Mouse (Mus musculus): ENCODE measurements around the gene Klhl36. TPM values are rescaled to one million over a fixed set of nuclear protein-coding genes. Genes with fewer than 3 reads are reported as not detected.
"Not testable (repeated sequence)": the region's sequence is repeated elsewhere in the genome, so short reads cannot be mapped to it uniquely, and the experiment has no call there.

Klhl36 gene
- polyA plus RNA-seq, 2 experiments from 2014 or later = 6.2 to 11.6 TPM

DNA sequence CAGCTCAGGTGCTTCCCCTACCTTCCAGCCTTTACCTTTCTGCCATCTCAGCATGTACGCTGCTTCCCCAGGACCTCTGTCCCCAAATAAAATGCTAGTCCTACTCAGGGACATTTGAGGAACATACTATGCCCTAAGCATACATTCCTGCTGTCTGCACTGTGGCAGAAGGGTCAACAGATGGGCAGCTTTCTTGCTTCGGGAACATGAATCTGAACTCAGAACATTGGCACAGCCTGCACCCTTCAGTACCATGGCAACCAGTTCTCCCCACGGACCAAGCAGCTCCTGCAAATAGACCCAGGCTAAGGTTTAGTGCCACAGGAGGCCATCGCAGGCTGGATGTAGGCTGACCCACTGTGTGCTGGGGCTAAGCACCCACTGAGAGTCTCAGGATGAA is 25.2 kb upstream of the Klhl36 start:
- no peak for ATAC-seq

DNA sequence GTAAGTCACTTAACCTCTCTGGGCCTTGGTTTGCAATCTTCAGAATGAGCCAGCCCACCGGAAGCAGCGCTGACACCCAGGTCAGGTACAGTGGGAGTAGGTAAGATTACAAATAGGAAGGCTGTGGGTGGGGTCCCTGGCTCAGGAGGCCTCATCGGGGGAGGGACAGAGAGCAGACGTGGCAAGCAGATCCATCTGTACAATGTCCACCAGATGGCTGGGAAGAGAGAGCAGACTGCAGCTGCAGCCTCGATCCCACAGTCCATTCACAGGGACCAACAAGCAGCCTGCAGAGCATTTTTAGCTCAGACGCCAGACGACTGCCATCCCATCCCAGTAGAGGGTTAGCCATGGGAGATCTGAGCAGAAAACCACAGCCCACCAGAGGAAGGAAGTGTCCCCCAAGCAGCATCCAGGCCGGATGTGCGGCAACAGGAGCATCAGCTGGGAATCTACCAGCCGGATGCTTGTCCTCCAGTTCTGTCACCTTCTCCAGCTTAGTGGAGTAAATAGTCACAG is 24.5 kb upstream of the Klhl36 start:
- peak; percentile 27 for ATAC-seq

DNA sequence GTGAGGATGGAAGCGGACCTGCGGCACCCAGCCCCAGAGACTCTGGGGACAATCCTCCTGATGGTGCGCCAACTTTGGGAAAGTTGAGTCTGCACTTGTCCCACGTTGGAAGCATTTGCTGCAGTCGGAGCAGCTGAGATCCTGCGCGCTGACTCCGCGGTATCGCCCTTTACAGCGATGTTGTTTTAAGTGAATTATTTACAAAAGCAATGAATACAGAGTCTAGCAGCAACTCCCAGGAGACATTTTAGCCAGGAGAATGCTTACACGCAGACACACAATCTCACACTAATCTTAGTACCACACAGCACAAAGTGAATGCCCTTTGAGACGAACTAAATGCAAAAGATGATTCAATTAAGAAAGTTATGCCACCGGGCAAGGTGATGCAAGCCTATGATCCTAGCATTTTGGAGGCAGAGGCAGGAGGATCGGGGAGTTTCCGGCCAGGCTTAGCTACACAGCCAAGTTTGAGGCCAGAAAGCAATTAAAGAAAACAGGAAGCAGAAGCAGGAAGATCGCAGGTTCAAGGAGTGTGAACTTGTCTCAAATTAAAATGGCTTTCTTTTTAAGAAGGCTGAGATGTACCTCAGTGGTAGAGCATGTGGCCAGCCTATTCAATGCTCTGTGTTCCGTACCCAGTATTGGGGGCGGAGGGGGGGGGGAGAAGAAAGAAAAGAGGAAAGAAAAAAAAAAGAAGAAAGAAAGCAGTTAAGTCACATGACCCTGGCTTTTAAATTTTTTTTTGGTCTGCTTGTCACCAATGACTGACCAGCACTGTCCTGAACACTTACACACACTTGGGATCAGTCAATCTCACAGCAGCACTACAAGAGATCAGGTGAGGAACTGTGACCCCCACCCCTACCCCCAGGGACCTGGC is 23.7 kb upstream of the Klhl36 start:
- ATAC-seq = peak; percentile 46

DNA sequence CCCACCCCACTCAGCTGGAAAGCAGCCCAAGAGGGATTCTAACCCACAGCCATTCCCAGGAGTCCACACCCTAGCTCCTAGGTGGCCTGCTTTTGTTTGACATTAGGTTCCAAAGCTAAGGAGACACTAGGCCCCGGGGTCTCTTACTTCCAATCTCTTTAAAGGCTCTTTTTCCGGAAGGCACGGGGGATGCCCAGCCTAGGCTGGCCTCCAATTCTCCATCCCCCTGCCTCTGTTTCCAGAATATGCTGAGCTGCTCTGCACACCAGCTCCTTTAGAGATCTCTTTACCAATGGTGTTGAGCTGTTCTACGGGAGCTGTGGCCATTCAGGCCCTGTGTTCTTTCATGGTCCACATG is 23.1 kb upstream of the Klhl36 start:
- ATAC-seq = no peak

DNA sequence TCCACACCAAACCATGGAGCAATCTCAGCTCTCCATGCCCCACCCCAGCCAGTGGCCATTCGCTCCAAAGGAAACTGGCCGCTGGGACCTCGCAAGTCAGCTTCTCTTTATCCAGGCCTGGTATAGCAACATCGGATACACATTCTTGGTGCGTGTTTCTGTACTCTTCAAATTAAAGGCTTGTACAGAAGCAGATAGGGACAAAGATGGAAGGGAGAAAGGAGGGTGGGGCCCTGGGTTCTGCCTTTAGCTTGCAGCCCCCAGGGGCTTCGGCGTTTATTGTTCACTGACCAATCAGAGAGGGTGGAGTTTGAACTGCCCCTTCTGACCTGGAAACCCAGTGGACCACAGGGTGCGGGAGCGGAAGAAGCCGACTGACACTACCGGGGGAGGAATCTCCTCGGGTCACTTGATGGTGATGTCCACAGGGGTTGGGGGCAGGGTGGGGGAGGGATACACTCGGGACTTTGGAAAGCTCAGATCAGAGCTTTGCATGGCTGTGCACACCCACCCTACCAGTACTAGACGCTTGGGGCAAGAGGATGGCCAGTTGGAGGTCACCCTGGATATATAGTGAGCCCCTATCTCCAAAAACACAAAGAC is 22.5 kb upstream of the Klhl36 start:
- no peak for ATAC-seq

DNA sequence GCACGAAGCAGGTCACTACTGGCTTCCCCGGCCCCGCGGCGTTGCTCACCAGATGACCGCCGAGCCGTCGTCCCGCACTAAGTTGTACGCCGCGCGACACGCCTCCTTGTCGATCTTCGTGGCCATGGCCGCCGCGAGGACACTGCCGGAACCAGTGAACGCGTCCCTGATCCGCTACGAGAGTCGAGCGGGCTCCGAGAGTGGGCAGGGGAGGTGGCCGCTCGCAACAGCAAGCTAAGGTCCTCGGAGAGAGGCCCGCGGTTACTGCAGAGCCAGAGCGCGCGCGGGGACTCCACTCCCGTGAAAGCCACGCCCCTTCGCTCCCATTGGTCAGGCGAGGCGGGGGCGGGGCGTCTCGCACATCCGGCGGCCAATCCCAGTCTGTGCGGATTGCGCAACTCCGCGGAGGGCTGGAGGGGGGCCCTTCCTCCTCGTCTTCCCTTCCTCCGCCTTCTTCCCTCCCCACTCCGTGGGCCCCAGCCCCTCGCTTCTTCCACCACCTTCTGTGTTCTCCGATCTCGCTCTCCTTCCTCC is 21.7 kb upstream of the Klhl36 start, which contains the start of gene Cotl1:
TSS of gene Cotl1 (minus strand) at position 270 of the 534 bp plus-strand sequence.
- peak; percentile 79 for ATAC-seq

DNA sequence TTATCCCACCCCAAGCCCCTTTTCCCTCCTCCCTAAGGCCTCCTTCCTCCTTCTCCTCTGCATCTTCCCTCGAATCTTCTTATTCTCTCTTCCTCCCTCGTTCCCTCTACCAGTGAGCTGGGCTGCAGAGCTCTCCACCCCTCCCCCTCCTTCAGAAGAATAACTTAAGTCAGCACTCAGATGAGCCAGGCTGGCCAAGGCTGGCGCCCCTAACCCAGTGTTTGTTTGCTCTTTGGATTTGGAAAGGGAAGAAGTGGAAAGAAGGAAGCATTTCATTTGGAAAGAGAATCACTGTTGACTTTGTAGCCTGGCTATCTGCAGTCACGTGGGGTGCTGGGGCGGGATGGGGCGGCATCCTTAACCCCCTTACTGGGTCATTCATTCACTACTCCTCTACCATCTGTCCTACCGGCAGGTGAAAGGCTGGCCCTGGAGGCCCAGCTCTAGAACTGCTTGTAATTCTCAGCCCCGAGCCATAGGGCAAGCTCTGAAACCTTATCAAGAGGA is 21.1 kb upstream of the Klhl36 start:
- ATAC-seq = no peak

DNA sequence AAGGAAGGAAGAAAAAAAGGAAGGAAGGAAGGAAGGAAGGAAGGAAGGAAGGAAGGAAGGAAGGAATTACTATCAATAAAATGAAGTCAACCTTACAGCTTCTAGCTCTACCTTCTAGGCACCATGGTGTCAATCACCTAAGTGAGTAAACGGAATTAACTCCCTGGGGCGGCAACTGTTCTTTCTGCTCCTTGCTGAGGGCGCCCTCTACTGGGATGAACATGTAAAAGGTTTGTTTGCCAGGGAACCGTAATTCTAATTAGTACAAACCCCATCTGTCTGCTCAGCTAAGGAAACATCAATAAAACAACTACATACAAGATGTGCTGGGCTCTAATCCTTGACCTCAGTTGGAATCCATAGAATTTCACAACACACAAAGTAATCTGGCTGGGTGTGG is 18.6 kb upstream of the Klhl36 start:
- ATAC-seq = peak; percentile 29

DNA sequence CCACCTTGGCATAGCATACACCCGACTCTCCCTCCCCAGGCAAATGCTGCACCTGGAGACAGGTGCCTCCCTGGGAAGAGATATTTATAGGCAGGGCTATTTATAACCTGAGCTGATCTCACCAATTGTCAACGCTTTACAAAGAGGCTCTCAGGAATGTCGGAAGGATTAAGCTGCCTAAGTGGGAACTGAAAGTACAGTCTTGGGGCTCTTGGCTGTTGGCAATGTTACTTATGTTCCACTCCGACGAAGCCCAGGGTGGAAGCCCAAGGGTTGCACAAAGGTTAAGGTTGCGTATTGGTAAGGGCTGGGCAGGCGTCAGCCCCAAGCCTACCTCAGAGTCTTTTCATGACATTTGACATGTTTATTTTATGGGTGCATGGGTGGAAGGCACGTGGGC is 17.5 kb upstream of the Klhl36 start:
- no peak for ATAC-seq

DNA sequence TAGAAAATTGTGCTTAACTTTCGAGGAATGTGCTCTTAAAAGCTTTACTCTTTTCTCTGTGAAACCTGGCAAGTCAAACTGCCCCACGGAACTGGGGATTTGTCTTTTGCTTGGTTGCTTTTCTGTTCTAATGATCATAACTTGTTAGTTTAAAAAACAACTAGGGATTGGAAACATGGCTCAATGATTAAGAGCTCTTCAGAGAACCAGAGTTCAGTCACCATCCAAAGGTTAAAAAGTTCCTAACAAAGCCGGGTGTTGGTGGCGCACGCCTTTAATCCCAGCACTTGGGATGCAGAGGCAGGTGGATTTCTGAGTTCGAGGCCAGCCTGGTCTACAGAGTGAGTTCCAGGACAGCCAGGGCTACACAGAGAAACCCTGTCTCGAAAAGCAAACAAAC is 16.3 kb upstream of the Klhl36 start:
- ATAC-seq = not testable (repeated sequence)

DNA sequence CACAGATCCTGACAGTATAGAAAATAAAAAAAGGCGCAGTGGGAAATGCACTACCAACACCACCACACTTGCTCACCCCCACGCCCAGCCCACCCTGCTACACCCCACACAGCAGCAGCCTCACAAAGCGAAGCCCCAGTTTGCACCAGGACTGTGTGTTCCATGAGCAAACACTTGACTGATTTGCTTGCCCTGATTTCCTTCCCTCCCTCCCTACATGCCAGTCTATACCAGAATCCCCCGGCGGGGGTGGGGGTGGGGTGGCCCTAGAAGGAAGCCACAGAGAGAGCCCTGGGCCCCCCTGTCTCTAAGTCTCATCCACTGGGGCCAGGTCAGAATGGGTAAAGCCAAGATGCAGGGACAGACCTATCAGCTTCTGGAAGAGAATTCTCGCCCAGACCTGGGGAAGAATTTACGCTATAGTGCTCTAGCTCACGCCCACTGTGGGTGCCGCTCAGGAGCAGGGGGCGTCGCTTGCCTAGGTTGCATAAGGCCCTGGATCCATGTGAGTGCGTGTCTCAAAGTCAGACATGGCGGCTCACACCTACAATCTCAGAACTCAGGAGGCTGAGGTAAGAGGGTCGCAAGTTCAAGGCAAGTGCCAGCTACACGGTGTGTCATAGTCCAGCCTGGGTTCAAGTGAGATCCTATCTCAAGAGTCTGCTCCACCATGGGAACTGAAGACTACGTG is 14.7 kb upstream of the Klhl36 start:
- ATAC-seq = no peak

DNA sequence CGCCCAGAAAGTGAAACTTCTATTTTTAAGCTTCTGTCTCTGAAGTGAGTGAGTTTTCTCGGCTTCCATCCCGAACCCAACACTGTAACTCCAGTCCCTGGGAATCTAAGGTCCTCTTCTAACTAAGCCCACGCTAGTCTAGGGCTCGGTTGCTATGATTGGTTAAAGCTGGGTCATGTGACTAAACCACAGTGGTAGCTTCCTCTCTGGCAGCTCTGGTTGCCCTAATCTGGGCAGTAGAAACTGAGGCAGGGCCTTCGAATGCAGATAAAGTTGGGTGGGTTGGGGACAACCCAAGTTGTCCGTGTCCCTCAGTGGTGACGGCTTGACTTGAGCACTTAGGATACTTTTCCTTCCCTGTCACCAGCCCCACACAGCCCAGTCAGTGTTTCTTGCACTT is 8.5 kb upstream of the Klhl36 start:
- no peak for ATAC-seq

DNA sequence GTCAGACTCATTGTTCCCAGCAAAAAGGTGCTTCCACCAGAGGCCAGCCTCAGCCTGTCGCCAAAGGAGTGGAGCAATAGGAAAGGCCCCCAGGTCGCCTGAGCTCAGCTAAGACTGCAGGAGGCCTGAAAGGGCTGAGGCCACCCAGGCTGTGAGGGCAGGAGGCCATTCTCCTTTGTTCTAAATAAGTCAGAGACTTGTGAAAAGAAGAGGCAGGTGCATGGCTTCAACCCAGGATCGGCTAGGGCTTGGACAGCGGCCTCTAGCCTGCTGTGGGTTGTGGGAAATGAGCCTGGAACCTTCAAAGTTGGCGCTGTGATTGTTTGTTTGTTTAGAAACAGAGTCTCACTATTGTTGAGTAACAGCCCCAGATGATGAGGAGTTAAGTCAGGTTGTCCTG is 8.0 kb upstream of the Klhl36 start:
- no peak for ATAC-seq

DNA sequence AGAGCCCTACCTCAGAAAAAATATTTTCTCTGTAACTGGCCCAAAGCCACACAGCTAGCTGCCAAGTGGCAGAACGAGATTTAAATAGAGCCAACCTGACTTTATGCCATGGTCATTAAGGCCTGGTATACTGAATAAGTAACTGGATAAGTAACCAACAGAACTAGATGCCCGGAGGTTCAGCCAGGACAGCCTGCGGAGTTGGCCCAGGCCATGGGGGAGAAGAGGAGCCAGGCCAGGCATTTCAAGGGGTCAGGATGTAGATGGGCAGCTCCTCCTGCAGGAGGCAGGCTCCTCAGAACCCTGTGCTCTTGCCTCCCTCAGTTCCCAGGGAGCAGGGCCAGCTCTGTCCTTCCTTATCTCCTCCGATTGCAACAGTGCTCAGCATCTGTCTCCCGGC is 6.4 kb upstream of the Klhl36 start:
- no peak for ATAC-seq

DNA sequence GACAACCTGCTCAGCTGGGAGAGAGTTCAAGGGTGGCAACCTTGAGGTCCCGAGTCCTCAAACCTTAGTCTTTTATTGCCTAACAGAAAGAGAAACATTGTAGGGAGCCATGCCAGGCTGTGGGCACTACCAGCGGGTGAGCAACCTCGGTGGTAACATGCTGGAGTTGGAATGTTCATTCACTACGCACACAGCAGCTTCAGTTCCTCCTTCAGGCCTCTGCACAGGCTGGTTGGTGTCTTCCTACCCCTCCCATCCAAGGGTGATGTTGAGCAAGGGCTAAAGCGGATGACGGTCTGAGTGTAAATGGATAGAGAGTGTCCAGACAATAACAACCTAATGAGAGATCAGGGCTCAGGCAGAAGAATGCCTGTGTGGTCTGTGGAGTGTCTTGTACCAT is 4.3 kb upstream of the Klhl36 start:
- no peak for ATAC-seq

DNA sequence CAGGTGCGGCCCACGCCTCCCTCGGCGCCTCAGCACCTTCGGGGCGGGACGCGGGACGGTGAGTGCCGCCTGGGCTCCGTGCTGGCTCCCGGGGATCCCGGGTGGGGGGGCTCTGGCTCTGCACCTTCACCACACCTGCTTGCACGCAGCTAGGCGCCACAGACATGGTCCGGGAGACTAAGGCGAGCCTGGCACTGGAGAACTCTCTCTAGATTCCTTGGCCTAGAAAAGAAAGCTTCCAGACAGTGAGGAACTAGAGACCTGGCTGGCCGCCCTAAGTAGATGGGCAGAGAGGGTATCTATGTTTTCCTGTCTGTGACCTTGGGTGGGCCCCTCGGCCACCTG is 296 bp downstream of the Klhl36 start:
- no peak for ATAC-seq

DNA sequence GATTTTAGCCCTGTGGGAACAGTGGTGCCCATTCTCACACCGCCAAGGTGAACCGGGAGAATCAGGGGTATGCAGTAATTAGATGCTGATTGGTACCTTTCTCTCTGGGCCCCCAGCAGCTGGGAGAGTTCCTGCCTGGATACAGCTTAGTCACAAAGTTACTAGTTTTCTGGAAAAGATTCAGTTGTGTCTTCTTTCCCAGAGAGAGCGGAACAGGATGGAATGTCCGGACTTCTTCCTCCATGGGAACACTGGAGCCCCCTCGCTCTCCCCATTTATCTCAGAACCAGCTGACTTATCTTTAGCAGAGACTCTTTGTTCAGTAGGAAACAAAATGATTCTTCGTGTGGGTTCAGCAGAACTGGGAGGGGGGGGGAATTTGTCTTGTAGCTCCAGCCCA is 683 bp downstream of the Klhl36 start:
- peak; percentile 4 for ATAC-seq

DNA sequence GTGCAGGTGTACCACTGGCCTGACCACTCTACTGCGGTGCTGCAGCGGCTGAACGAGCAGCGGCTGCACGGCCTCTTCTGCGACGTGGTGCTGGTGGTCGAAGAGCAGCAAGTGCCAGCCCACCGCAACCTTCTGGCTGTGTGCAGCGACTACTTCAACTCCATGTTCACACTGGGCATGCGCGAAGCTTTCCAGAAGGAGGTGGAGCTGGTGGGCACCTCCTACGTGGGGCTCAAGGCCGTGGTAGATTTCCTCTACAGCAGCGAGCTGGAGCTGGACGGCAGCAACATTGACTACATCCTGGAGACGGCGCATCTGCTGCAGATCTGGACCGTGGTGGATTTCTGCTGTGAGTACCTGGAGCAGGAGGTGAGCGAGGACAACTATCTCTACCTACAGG is 7.5 kb downstream of the Klhl36 start:
- no peak for ATAC-seq

DNA sequence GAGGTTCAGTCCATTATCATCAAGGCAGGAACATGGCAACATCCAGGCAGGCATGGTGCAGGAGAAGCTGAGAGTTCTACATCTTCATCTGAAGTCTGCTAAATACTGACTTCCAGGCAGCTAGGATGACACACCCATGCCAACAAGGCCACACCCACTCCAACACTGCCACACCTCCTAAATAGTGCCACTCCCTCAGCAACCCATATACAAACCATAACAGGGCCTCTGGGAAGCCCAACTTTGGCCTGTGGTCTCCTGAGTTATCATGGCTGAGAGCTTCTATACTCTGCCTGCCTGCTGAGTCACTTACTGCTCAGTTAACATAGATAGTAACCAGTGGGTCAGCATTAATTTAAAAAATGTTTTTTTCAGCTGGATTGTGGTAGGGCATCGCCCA is 11.1 kb downstream of the Klhl36 start:
- ATAC-seq = no peak

DNA sequence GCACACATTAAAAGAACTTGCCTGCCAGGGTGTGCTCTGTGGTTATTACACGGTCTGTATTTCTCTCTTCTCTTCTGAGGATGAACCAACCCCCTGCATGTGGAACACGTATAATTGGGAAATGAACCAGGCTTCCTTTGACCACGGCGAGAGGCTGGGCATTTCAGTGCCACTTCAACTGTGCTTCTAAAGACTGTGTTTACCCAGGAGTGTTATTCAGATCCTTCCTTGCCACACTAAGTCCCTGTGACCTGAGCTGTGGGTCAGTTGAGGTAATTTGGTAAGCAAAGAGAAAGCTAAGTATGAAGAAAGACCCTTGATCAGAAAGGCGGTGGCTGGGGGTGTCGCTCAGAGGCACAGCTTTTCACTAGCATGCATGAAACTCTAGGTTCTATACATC is 19.2 kb downstream of the Klhl36 start:
- no peak for ATAC-seq

DNA sequence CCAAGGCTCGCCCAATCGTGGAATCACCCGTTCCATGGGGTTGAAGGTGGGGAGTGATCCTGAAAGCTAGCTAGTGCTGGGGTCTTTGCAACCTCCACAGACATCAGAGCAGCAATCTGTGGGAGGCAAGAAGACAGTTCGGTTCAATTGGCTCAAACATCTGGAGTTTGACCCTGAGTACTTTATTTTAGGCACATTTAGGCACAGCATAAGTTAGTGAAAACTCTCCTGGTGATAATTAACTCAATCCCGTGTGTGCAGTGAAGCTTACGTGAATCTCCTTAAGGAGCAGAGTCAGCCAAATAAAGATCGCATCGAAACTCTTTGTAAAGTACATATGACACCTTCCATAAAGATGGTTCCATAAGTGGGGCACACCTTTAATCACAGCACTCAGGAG is 19.9 kb downstream of the Klhl36 start:
- ATAC-seq = no peak

DNA sequence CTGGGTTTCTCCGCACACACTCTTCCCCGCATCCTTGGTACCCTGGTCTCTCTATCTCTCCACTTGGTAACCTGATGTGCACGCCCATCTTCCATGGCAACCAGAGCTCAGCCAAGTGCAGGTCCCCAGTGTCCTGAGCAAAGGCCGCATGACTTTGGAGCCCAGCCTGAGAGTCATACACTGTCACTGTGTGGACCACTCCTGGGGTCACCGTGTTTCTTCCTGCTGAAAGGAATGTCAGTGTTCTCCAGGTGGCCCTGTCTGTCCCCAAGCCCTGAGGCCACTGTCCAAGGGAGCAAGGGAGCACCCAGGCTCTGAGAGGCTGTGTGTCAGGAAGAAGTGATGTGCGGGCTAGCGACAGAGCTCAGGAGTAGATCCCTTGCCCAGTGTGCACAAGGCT is 21.2 kb downstream of the Klhl36 start:
- no peak for ATAC-seq

DNA sequence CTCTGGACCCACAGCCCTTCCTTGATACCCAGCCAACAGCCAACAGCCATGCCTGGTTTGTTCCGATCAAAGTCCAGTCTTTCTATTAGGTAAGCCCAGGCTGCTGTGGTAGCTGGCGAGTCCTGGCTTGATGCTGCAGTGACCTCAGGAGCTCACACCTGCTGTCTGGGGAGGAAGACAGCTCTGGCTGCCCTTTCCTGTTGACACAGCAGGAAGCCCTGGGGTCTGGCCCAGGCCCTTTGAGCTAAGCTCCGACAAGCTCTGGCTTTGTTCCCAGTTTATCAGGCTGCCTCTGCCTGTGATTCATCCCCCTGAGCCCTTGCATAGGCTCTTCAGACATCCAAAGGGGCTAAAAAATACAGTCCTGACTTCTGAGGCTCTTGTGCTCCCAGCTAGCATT is 23.5 kb downstream of the Klhl36 start:
- no peak for ATAC-seq

Data from CD4-positive, CD25-positive, alpha-beta regulatory T cell, adult 4 months (primary cell).